Mouse (Mus musculus) G1E (cell line): ENCODE results near the gene Dusp16. TPM values are rescaled to one million over a fixed set of nuclear protein-coding genes. Genes with fewer than 3 reads are reported as not detected.

Source experiments
- ATAC-seq: 2 replicates; pipeline ENCODE4 v1.8.0; 2016; ENCODE audit warnings: mild to moderate bottlenecking; ENCODE audit not compliant: insufficient number of reproducible peaks, poor library complexity, low FRiP score, severe bottlenecking; ENCODE audit errors: extremely low read depth
- DNase-seq: peaks from one replicate; pipeline ENCODE4 v3.0.0; 2012; ENCODE audit warnings: low spot score
- H3K27me3 ChIP-seq: 2 replicates; pipeline ENCODE4 v1.6.1; 2012; ENCODE audit warnings: mild to moderate bottlenecking, low read length, inconsistent platforms; ENCODE audit not compliant: insufficient read depth
- H3K36me3 ChIP-seq: replicated peaks from 2 replicates; pipeline ENCODE3; 2012; ENCODE audit warnings: mild to moderate bottlenecking, inconsistent platforms
- H3K4me1 ChIP-seq: 2 replicates; pipeline ENCODE4 v1.6.1; 2012; ENCODE audit warnings: low read depth, low read length, inconsistent platforms, mixed read lengths; ENCODE audit not compliant: insufficient read depth
- H3K4me3 ChIP-seq: 2 replicates; pipeline ENCODE4 v1.5.1; 2012; ENCODE audit warnings: low read depth, mild to moderate bottlenecking, inconsistent platforms, low read length, moderate library complexity, mixed read lengths
- H3K9me3 ChIP-seq: replicated peaks from 2 replicates; pipeline ENCODE4 v1.6.1; 2012; ENCODE audit warnings: inconsistent platforms
- CTCF ChIP-seq: IDR thresholded peaks from 2 replicates; pipeline ENCODE4 v1.5.1; 2012; ENCODE audit warnings: low read depth, low read length, inconsistent platforms, mixed read lengths
- GATA1 ChIP-seq: IDR thresholded peaks from 2 replicates; pipeline ENCODE4 v1.6.1; 2012; ENCODE audit warnings: borderline replicate concordance, low read length, inconsistent platforms, mixed read lengths
- GATA2 ChIP-seq: IDR thresholded peaks from 2 replicates; pipeline ENCODE4 v1.6.1; 2012; ENCODE audit warnings: low read depth, low read length, inconsistent platforms, borderline replicate concordance
- POLR2AphosphoS5 ChIP-seq: IDR thresholded peaks from 2 replicates; pipeline ENCODE4 v1.6.1; 2012; ENCODE audit warnings: low read depth, low read length, inconsistent platforms; ENCODE audit not compliant: insufficient replicate concordance
- TAL1 ChIP-seq: conservative IDR thresholded peaks from 2 replicates; pipeline ENCODE4 v1.6.1; 2012; ENCODE audit warnings: low read depth, low read length, inconsistent platforms, mixed read lengths
- polyA plus RNA-seq: library from polyadenylated mRNA; stranded (reverse); fragments of >175 nt; gene quantifications from 2 replicates; pipeline ENCODE4 v1.2.3, GENCODE M21; 2012
- total RNA-seq, 2 experiments: library from RNA; stranded (forward) in 1 of 2; stranded (reverse) in 1 of 2; fragments of 200-1000 nt in 1 of 2; fragments of >200 nt in 1 of 2; fragmentation: Nextera tagmentation in 1 of 2; gene quantifications; 2 replicates each; pipeline ENCODE4 v1.2.3; 2014 to 2017

The Dusp16 gene
- total and polyA plus RNA-seq, 3 experiments: 5.2 to 55.5 (median 15.0) TPM

DNA sequence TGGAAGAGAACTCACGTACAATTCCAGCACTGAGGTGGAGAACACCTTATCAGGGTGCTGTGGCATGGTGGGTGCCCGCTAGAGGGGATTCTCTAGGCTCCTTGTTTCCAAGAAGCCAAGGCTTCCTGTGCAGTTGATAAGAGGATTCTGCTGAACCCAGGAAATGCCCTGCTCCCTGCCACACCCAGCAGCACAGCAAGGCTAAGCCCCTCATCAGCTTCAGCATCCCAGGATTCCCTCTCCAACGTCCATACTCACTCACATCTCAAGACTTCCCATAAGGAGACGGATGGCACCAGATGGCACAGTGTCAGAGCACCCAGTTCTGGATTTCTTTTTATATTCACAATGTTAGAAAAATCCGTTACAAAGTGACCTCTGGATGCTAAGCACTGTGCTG, 73.3 kb downstream of the Dusp16 start:
- Histone ChIP-seq H3K9me3 (no peaks in the 10 kb centered on the region), H3K4me3 (no peak overlapping the region), H3K4me1 (peaks cover 53% of the 10 kb centered on the region), H3K36me3 (peaks cover 78% of the 10 kb centered on the region), H3K27me3 (no peaks in the 10 kb centered on the region; the same call in 1 of the 2 replicates)
- DNase-seq (no peak), ATAC-seq (no peak)
- TF ChIP-seq CTCF (no peak), GATA2 (no peak), TAL1 (no peak), POLR2AphosphoS5 (no peak), GATA1 (no peak)

DNA sequence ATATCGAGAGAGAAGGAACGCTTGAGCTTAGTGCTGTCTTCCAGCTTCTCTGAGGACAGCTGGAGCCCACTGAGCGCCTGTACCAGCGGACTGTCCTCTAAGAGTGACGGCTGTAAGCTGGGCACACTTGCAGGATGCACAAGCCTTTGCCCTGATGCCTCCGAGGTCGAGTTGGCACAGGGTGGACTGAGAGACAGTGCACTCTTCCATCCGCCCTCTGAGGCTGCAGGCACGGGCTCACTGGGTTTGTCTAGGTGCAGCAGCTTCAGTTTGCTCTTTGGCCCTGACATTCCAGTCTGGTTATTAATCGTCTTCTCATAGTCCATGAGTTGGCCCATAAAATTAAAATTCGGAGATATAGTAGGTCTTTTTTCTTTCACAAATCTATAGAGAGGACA, 73.8 kb downstream of the Dusp16 start:
- Histone ChIP-seq H3K9me3 (no peaks in the 10 kb centered on the region), H3K36me3 (peaks cover 73% of the 10 kb centered on the region), H3K27me3 (no peaks in the 10 kb centered on the region; the same call in 1 of the 2 replicates), H3K4me1 (peaks cover 58% of the 10 kb centered on the region), H3K4me3 (no peak overlapping the region)
- TF ChIP-seq CTCF (no peak), POLR2AphosphoS5 (no peak), GATA2 (no peak), TAL1 (no peak), GATA1 (no peak)
- DNase-seq (no peak), ATAC-seq (no peak)

DNA sequence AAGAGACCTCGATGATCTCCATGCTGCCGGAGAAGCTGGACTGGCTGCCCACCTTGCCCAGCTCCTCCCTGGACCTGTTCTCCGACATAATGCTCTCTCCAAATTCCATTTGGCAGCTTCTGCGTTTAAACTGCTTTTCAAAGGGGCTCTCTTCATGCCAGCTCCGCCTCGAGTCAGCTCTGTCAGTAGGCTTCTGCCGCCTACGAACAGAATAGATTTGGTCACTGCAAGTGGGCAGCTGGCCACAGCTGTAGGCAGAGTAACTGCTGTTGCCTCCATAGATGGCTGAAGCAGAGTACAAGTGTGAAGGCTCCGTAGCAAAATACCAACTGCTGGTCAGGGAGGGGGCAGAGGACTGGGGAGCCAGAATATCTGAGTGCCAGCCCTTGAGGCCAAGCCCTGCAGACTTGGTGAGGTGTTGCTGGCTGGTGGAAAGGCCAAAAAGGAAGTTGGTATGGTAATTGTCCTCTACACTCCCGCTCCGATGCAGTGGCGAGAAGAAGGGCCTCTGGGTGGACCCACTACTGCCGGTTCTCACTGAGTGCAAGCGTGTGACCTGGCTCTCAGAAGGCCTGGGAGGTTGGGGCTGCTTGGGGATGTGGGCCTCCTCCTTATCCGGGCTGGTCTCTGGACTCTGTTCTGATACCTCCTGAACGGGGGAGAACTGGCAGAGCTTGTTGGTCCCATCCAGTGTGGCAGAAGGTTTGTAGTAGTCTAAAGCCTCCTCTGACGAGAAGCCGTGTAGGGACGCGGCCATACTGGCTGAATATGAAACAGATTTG, 74.3 kb downstream of the Dusp16 start:
- TF ChIP-seq TAL1: no peak
- no peak for TF ChIP-seq POLR2AphosphoS5
- TF ChIP-seq GATA2: no peak
- TF ChIP-seq GATA1: no peak
- TF ChIP-seq CTCF: no peak
- peaks cover 68% of the 10 kb centered on the region for H3K36me3 ChIP-seq
- no peak for ATAC-seq

DNA sequence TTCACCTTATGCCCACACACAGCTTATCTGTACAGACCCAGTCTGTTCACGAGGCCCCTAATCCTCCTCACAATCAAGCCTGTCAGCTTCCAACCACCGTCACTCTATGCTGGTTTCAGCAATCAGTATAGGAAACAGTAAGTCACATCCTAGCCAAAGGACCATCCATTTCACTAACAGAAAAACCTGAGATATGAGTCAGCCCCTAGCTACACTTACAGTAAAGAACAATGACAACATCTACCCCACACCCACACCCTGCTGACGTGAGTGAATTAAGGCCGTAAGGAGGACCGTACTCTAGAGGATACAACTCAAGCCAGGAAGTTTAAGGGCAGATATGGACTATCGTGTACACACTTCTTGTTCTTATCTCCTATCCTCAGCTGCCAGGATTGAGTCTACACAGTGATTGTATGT, 76.2 kb downstream of the Dusp16 start:
- peak overlapping the region; percentile 36; the same call in 1 of the 2 replicates for H3K4me3 ChIP-seq
- no peaks in the 10 kb centered on the region; the same call in 1 of the 2 replicates for H3K27me3 ChIP-seq
- TF ChIP-seq GATA2: no peak
- peak; percentile 81 for TF ChIP-seq TAL1
- H3K9me3 ChIP-seq: no peaks in the 10 kb centered on the region
- ATAC-seq: peak; percentile 84
- H3K36me3 ChIP-seq: peaks cover 65% of the 10 kb centered on the region
- DNase-seq: peak; percentile 48
- H3K4me1 ChIP-seq: peaks cover 80% of the 10 kb centered on the region

More for the DNA sequence above, 74.3 kb downstream of the Dusp16 start:
- Histone ChIP-seq H3K9me3 (no peaks in the 10 kb centered on the region), H3K4me3 (no peak overlapping the region), H3K27me3 (no peaks in the 10 kb centered on the region; the same call in 1 of the 2 replicates), H3K4me1 (peaks cover 63% of the 10 kb centered on the region)
- no peak for DNase-seq

DNA sequence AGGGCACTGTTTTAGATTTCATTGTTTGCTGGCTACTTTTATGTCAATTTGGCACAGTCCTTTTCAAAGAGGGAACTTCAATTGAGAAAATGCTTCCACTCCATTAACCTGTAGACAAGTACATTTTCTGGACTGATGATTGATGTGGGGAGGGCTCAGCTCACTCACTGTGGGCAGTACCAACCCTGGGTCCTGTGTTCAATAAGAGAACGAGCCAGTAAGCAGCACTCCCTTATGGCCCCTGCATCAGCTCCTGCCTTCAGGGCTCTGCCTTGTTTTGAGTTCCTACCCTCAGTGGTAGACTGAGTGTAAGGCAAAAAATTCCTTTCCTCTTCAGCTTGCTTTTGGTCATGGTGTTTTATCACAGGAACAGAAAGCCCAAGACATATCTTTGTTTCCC, 78.5 kb downstream of the Dusp16 start:
- Histone ChIP-seq H3K4me3 (no peak overlapping the region), H3K9me3 (no peaks in the 10 kb centered on the region), H3K27me3 (no peaks in the 10 kb centered on the region; the same call in 1 of the 2 replicates), H3K4me1 (peaks cover 77% of the 10 kb centered on the region), H3K36me3 (peaks cover 62% of the 10 kb centered on the region)
- TF ChIP-seq GATA2 (no peak), POLR2AphosphoS5 (no peak), TAL1 (no peak), CTCF (no peak), GATA1 (no peak)
- ATAC-seq (no peak), DNase-seq (no peak)

DNA sequence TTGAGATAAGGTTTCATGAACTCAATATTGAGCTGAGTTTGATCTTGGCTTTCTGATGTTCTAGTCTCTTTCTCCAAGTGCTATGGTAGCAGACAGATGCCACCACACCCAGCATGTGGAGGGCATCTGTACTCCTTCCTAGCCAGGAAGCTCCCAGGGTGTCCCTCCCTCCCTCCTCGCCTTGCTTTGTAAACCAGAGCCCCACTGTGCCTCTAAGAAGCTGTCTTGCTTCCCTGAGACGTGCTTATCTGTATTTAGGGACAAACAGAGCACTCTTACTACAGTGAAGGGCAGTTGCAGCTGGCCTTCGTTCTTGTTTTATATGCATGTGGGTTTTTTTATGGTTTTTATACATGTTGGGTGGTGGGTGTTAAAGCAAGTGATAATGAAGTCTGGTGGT, 79.1 kb downstream of the Dusp16 start:
- no peak overlapping the region for H3K4me3 ChIP-seq
- H3K27me3 ChIP-seq: no peaks in the 10 kb centered on the region; the same call in 1 of the 2 replicates
- DNase-seq (peak; percentile 58), ATAC-seq (peak; percentile 29)
- H3K9me3 ChIP-seq: no peaks in the 10 kb centered on the region
- H3K36me3 ChIP-seq: peaks cover 60% of the 10 kb centered on the region
- H3K4me1 ChIP-seq: peaks cover 74% of the 10 kb centered on the region
- TF ChIP-seq TAL1: peak; percentile 63
- TF ChIP-seq POLR2AphosphoS5: no peak
- no peak for TF ChIP-seq GATA1
